Mouse (Mus musculus) CH12.LX (cell line): ENCODE measurements around the gene Add2.

Source experiments
- CTCF ChIP-seq, 2 experiments: IDR thresholded peaks in 1 of 2; conservative IDR thresholded peaks in 1 of 2; 2 replicates each; pipeline ENCODE4 v1.5.1; 2011 to 2012; ENCODE audit warnings: low read depth in 2 of 2, low read length in 2 of 2, improper control_type of control experiment in 1 of 2, inconsistent platforms in 1 of 2, mild to moderate bottlenecking in 1 of 2, moderate library complexity in 1 of 2
- EP300 ChIP-seq: IDR thresholded peaks from 2 replicates; pipeline ENCODE4 v1.6.1; 2011; ENCODE audit warnings: low read length, improper control_type of control experiment
- ETS1 ChIP-seq: conservative IDR thresholded peaks from 2 replicates; pipeline ENCODE4 v1.6.1; 2012; ENCODE audit warnings: low read depth, mild to moderate bottlenecking, inconsistent platforms, low read length, improper control_type of control experiment, moderate library complexity
- HCFC1 ChIP-seq: IDR thresholded peaks from 2 replicates; pipeline ENCODE4 v1.6.1; 2012; ENCODE audit warnings: low read depth, mild to moderate bottlenecking, inconsistent platforms, low read length, improper control_type of control experiment
- MAFK ChIP-seq: IDR thresholded peaks from 2 replicates; pipeline ENCODE4 v1.6.1; 2011; ENCODE audit warnings: low read length, improper control_type of control experiment; ENCODE audit not compliant: insufficient replicate concordance
- MAX ChIP-seq: IDR thresholded peaks from 2 replicates; pipeline ENCODE4 v1.6.1; 2011; ENCODE audit warnings: low read length, improper control_type of control experiment
- NELFE ChIP-seq: IDR thresholded peaks from 2 replicates; pipeline ENCODE4 v1.6.1; 2011; ENCODE audit warnings: low read depth, low read length, improper control_type of control experiment
- POLR2A ChIP-seq: IDR thresholded peaks from 2 replicates; pipeline ENCODE4 v1.6.1; 2011; ENCODE audit warnings: low read depth, mild to moderate bottlenecking, improper control_type of control experiment, low read length
- RAD21 ChIP-seq: IDR thresholded peaks from 2 replicates; pipeline ENCODE4 v1.6.1; 2011; ENCODE audit warnings: low read depth, mild to moderate bottlenecking, low read length, improper control_type of control experiment, moderate library complexity
- RCOR1 ChIP-seq: conservative IDR thresholded peaks from 2 replicates; pipeline ENCODE4 v1.6.1; 2012; ENCODE audit warnings: low read depth, mild to moderate bottlenecking, inconsistent platforms, low read length, improper control_type of control experiment
- USF1 ChIP-seq: IDR thresholded peaks from 2 replicates; pipeline ENCODE4 v1.6.1; 2014; ENCODE audit warnings: low read depth, mild to moderate bottlenecking, inconsistent platforms, low read length, improper control_type of control experiment
- ZMIZ1 ChIP-seq: IDR thresholded peaks from 2 replicates; pipeline ENCODE4 v1.6.1; 2012; ENCODE audit warnings: low read depth, mild to moderate bottlenecking, inconsistent platforms, low read length, improper control_type of control experiment

GRCm38 (mm10) chr6:86003405-86003925 is 25.0 kb upstream of the Add2 start:
- TF ChIP-seq RAD21 (no peak), USF1 (no peak), MAFK (no peak), CTCF (conservative IDR thresholded peaks at IDR 0.05 in 1 of 2, IDR thresholded peaks at IDR 0.05 in 1 of 2; ENCODE audit: low read depth in 2 of 2, low read length in 2 of 2) (peak in 1 of 2 experiments; percentile 49; a peak in 3 of 4 replicates), NELFE (no peak), ZMIZ1 (no peak), EP300 (no peak), MAX (no peak), RCOR1 (no peak), POLR2A (no peak), HCFC1 (no peak), ETS1 (no peak)
